Mouse (Mus musculus) forebrain, postnatal 0 days (tissue): ENCODE measurements at regions not wholly inside any gene's neighbourhood (a gene's known extent, or its start where the extent isn't known, plus 50 kb on each side); places are given as distances from the start of the nearest gene placed in this dataset.

Experiments used
- ATAC-seq: fragments of 200-750 bp; cut with Nextera tagmentation; 2 replicates; pipeline ENCODE4 v1.8.0; 2017; ENCODE audit warnings: mild to moderate bottlenecking, moderate library complexity
- DNase-seq: peaks from one replicate; pipeline ENCODE4 v3.0.0-alpha.2; 2015
- H3K27ac ChIP-seq: fragments of 300-500 bp; sonication (generic); 2 replicates; pipeline ENCODE4 v1.5.1; 2014; ENCODE audit warnings: low read depth, mild to moderate bottlenecking, antibody characterized with exemption, low read length, moderate library complexity, mixed read lengths
- H3K27me3 ChIP-seq: fragments of 300-500 bp; sonication (generic); 2 replicates; pipeline ENCODE4 v1.6.1; 2014; ENCODE audit warnings: mild to moderate bottlenecking, low read length, mixed read lengths; ENCODE audit not compliant: insufficient read depth
- H3K36me3 ChIP-seq: fragments of 300-500 bp; sonication (generic); 2 replicates; pipeline ENCODE4 v1.6.1; 2014; ENCODE audit warnings: mild to moderate bottlenecking, moderate library complexity; ENCODE audit not compliant: insufficient read depth
- H3K4me1 ChIP-seq: fragments of 300-500 bp; sonication (generic); 2 replicates; pipeline ENCODE4 v1.6.1; 2014; ENCODE audit warnings: antibody characterized with exemption; ENCODE audit not compliant: insufficient read depth
- H3K4me2 ChIP-seq: fragments of 300-500 bp; sonication (generic); 2 replicates; pipeline ENCODE4 v1.6.1; 2014; ENCODE audit warnings: low read depth, mild to moderate bottlenecking, moderate library complexity
- H3K4me3 ChIP-seq: fragments of 300-500 bp; sonication (generic); 2 replicates; pipeline ENCODE4 v1.5.1; 2014; ENCODE audit warnings: low read depth, low read length, mixed read lengths
- H3K9ac ChIP-seq: fragments of 300-500 bp; sonication (generic); 2 replicates; pipeline ENCODE4 v1.6.1; 2014; ENCODE audit warnings: mild to moderate bottlenecking
- H3K9me3 ChIP-seq: fragments of 300-500 bp; sonication (generic); 2 replicates; pipeline ENCODE4 v1.6.1; 2016; ENCODE audit warnings: low read length
- CTCF ChIP-seq: sonication (generic); IDR thresholded peaks from 2 replicates; pipeline ENCODE4 v1.5.1; 2016; ENCODE audit warnings: antibody characterized with exemption, control low read depth, low read depth
- WGBS: fragments of 180-500 bp; shearing (Covaris S2); extraction: QIAGEN DNeasy Blood & Tissue Kit; methylation state at CpG from one replicate; pipeline ENCODE4 v1.1.7; 2014; 5-methylcytosine and 5-hydroxymethylcytosine counted together
- microRNA-seq, 2 experiments: library from miRNA; unstranded; fragments of <30 nt; microRNA quantifications; one replicate each; pipeline ENCODE4; 2016

DNA sequence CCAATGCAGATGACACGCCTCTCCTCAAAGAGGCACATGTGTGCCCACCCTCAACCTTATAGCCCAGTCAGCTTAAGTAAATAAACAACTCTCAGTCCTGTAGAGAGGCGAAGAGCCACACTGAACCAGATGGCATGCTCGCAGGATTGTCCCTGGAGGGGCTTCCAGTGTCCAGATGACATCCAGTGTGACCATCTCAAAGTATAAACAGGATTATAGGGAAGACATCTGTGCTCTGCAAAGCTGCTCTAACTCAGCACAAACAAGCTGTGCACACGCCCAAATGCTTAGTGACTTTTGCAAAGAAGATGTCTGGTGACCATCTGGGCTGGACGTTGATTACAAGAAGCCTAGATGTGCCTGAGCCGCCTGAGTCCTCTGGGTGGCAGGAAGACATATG, 58.8 kb upstream of the Sdk1 start:
- Histone ChIP-seq H3K4me1 (no peaks in the 10 kb centered on the region), H3K4me3 (no peak overlapping the region), H3K27ac (no peak overlapping the region), H3K36me3 (no peaks in the 10 kb centered on the region), H3K9ac (no peak overlapping the region), H3K9me3 (no peaks in the 10 kb centered on the region), H3K4me2 (no peak overlapping the region), H3K27me3 (no peaks in the 10 kb centered on the region)
- 66% methylated on average over 6 of the region's 6 CpGs for WGBS
- no peak for ATAC-seq
- TF ChIP-seq CTCF: no peak
- DNase-seq: no peak

GRCm38 (mm10) chr5:141189033-141189432, 52.3 kb upstream of the Sdk1 start:
- no peak overlapping the region for H3K9ac ChIP-seq
- H3K27ac ChIP-seq: no peak overlapping the region
- H3K9me3 ChIP-seq: no peaks in the 10 kb centered on the region
- DNase-seq (no peak), ATAC-seq (no peak)
- H3K4me1 ChIP-seq: no peaks in the 10 kb centered on the region
- WGBS: 66% methylated on average over 2 of the region's 2 CpGs
- TF ChIP-seq CTCF: no peak
- no peak overlapping the region for H3K4me3 ChIP-seq
- H3K27me3 ChIP-seq: no peaks in the 10 kb centered on the region
- H3K4me2 ChIP-seq: no peak overlapping the region
- no peaks in the 10 kb centered on the region for H3K36me3 ChIP-seq

Small RNA genes in the stretch of these regions (microRNA-seq; reads per million reads assigned to microRNA genes)
- 0 reads per million in 2 experiments for gene Gm26113
